Mouse (Mus musculus): Measurements from ENCODE around the gene Tpm4. TPM values are rescaled to one million over a fixed set of nuclear protein-coding genes. Genes with fewer than 3 reads are reported as not detected.

The Tpm4 gene
- polyA plus RNA-seq, 1 experiment from 2014 or later = 197 TPM

GRCm38 (mm10) chr8:72160707-72161697 is 26.2 kb downstream of the Tpm4 start, which contains the start of gene Rab8a:
TSS of gene Rab8a (plus strand) at chr8:72161200.
- no peaks in the 10 kb centered on the region for H3K9me3 ChIP-seq (ENCODE audit: control insufficient read depth, low read length)
- ATAC-seq (ENCODE audit: low FRiP score, low TSS enrichment) (peak; percentile 99), DNase-seq (peak; percentile 99)
- H3K36me3 ChIP-seq (ENCODE audit: control insufficient read depth, insufficient read depth, low read length) = peaks cover 8% of the 10 kb centered on the region
- under 1% methylated on average over 82 of the region's 82 CpGs for WGBS
- peaks cover 16% of the 10 kb centered on the region for H3K4me1 ChIP-seq (ENCODE audit: control insufficient read depth, insufficient read depth, low read length)
- H3K4me2 ChIP-seq (ENCODE audit: low read length) = peak within 1 kb of the TSS; percentile 89
- H3K27ac ChIP-seq (replicated peaks; ENCODE audit: low read depth, low read length) = peak within 1 kb of the TSS; percentile 79
- peak within 1 kb of the TSS; percentile 68 for H3K4me3 ChIP-seq (replicated peaks; ENCODE audit: low read depth, low read length)
- no peaks in the 10 kb centered on the region for H3K27me3 ChIP-seq (ENCODE audit: control insufficient read depth, insufficient read depth, low read length)
- peak within 1 kb of the TSS; percentile 79 for H3K9ac ChIP-seq (replicated peaks; ENCODE audit: low read length)

- Histone ChIP-seq H3K9ac (replicated peaks; ENCODE audit: low read length) (no peak overlapping the region), H3K36me3 (ENCODE audit: control insufficient read depth, insufficient read depth, low read length) (peaks cover 8% of the 10 kb centered on the region), H3K4me1 (ENCODE audit: control insufficient read depth, insufficient read depth, low read length) (peaks cover 16% of the 10 kb centered on the region), H3K4me3 (replicated peaks; ENCODE audit: low read depth, low read length) (peak overlapping the region; percentile 68; the same call in 1 of the 2 replicates), H3K27me3 (ENCODE audit: control insufficient read depth, insufficient read depth, low read length) (no peaks in the 10 kb centered on the region), H3K9me3 (ENCODE audit: control insufficient read depth, low read length) (no peaks in the 10 kb centered on the region), H3K4me2 (ENCODE audit: low read length) (peak overlapping the region; percentile 89; the same call in 1 of the 2 replicates), H3K27ac (replicated peaks; ENCODE audit: low read depth, low read length) (no peak overlapping the region)
- DNase-seq (no peak), ATAC-seq (ENCODE audit: low FRiP score, low TSS enrichment) (no peak)
Measured at GRCm38 (mm10) chr8:72162821-72163220, 28.0 kb downstream of the Tpm4 start.

- H3K9ac ChIP-seq (replicated peaks; ENCODE audit: low read length) = no peak overlapping the region
- no peak overlapping the region for H3K4me3 ChIP-seq (replicated peaks; ENCODE audit: low read depth, low read length)
- no peak overlapping the region for H3K27ac ChIP-seq (replicated peaks; ENCODE audit: low read depth, low read length)
- H3K36me3 ChIP-seq (ENCODE audit: control insufficient read depth, insufficient read depth, low read length) = peaks cover 68% of the 10 kb centered on the region
- H3K4me2 ChIP-seq (ENCODE audit: low read length) = no peak overlapping the region
- no peak for ATAC-seq (ENCODE audit: low FRiP score, low TSS enrichment)
- no peaks in the 10 kb centered on the region for H3K4me1 ChIP-seq (ENCODE audit: control insufficient read depth, insufficient read depth, low read length)
- H3K9me3 ChIP-seq (ENCODE audit: control insufficient read depth, low read length) = no peaks in the 10 kb centered on the region
- WGBS = 95% methylated on average over 3 of the region's 3 CpGs
- no peak for DNase-seq
- H3K27me3 ChIP-seq (ENCODE audit: control insufficient read depth, insufficient read depth, low read length) = no peaks in the 10 kb centered on the region
Measured at GRCm38 (mm10) chr8:72169098-72169668, 34.4 kb downstream of the Tpm4 start.

GRCm38 (mm10) chr8:72169681-72170249 is 35.0 kb downstream of the Tpm4 start:
- peaks cover 68% of the 10 kb centered on the region for H3K36me3 ChIP-seq (ENCODE audit: control insufficient read depth, insufficient read depth, low read length)

GRCm38 (mm10) chr8:72177346-72177925 is 42.7 kb downstream of the Tpm4 start:
- H3K4me1 ChIP-seq (ENCODE audit: control insufficient read depth, insufficient read depth, low read length) = no peaks in the 10 kb centered on the region
- no peaks in the 10 kb centered on the region for H3K9me3 ChIP-seq (ENCODE audit: control insufficient read depth, low read length)
- no peak overlapping the region for H3K4me2 ChIP-seq (ENCODE audit: low read length)
- WGBS = 59% methylated on average over 5 of the region's 5 CpGs
- DNase-seq = peak; percentile 80
- peak; percentile 68 for ATAC-seq (ENCODE audit: low FRiP score, low TSS enrichment)
- no peak overlapping the region for H3K27ac ChIP-seq (replicated peaks; ENCODE audit: low read depth, low read length)
- no peak overlapping the region for H3K9ac ChIP-seq (replicated peaks; ENCODE audit: low read length)
- no peak overlapping the region for H3K4me3 ChIP-seq (replicated peaks; ENCODE audit: low read depth, low read length)
- peaks cover 98% of the 10 kb centered on the region for H3K36me3 ChIP-seq (ENCODE audit: control insufficient read depth, insufficient read depth, low read length)
- H3K27me3 ChIP-seq (ENCODE audit: control insufficient read depth, insufficient read depth, low read length) = no peaks in the 10 kb centered on the region

More at GRCm38 (mm10) chr8:72169681-72170249, 35.0 kb downstream of the Tpm4 start:
- no peak overlapping the region for H3K4me2 ChIP-seq (ENCODE audit: low read length)
- 87% methylated on average over 3 of the region's 3 CpGs for WGBS
- no peak for ATAC-seq (ENCODE audit: low FRiP score, low TSS enrichment)
- no peak overlapping the region for H3K9ac ChIP-seq (replicated peaks; ENCODE audit: low read length)
- no peak overlapping the region for H3K4me3 ChIP-seq (replicated peaks; ENCODE audit: low read depth, low read length)
- no peaks in the 10 kb centered on the region for H3K9me3 ChIP-seq (ENCODE audit: control insufficient read depth, low read length)
- no peaks in the 10 kb centered on the region for H3K27me3 ChIP-seq (ENCODE audit: control insufficient read depth, insufficient read depth, low read length)
- H3K27ac ChIP-seq (replicated peaks; ENCODE audit: low read depth, low read length) = no peak overlapping the region
- H3K4me1 ChIP-seq (ENCODE audit: control insufficient read depth, insufficient read depth, low read length) = no peaks in the 10 kb centered on the region
- no peak for DNase-seq

GRCm38 (mm10) chr8:72183554-72184202 is 48.9 kb downstream of the Tpm4 start:
- H3K27ac ChIP-seq (replicated peaks; ENCODE audit: low read depth, low read length) = no peak overlapping the region
- H3K36me3 ChIP-seq (ENCODE audit: control insufficient read depth, insufficient read depth, low read length) = peaks cover 36% of the 10 kb centered on the region
- no peaks in the 10 kb centered on the region for H3K9me3 ChIP-seq (ENCODE audit: control insufficient read depth, low read length)
- no peaks in the 10 kb centered on the region for H3K4me1 ChIP-seq (ENCODE audit: control insufficient read depth, insufficient read depth, low read length)
- WGBS = 82% methylated on average over 2 of the region's 2 CpGs
- H3K4me3 ChIP-seq (replicated peaks; ENCODE audit: low read depth, low read length) = no peak overlapping the region
- ATAC-seq (ENCODE audit: low FRiP score, low TSS enrichment) (no peak), DNase-seq (peak; percentile 16)
- no peak overlapping the region for H3K4me2 ChIP-seq (ENCODE audit: low read length)
- no peaks in the 10 kb centered on the region for H3K27me3 ChIP-seq (ENCODE audit: control insufficient read depth, insufficient read depth, low read length)
- no peak overlapping the region for H3K9ac ChIP-seq (replicated peaks; ENCODE audit: low read length)

- Histone ChIP-seq H3K4me1 (ENCODE audit: control insufficient read depth, insufficient read depth, low read length) (no peaks in the 10 kb centered on the region), H3K9me3 (ENCODE audit: control insufficient read depth, low read length) (no peaks in the 10 kb centered on the region), H3K4me2 (ENCODE audit: low read length) (no peak overlapping the region), H3K4me3 (replicated peaks; ENCODE audit: low read depth, low read length) (no peak overlapping the region), H3K27ac (replicated peaks; ENCODE audit: low read depth, low read length) (no peak overlapping the region), H3K9ac (replicated peaks; ENCODE audit: low read length) (no peak overlapping the region), H3K27me3 (ENCODE audit: control insufficient read depth, insufficient read depth, low read length) (no peaks in the 10 kb centered on the region), H3K36me3 (ENCODE audit: control insufficient read depth, insufficient read depth, low read length) (no peaks in the 10 kb centered on the region)
- no peak for ATAC-seq (ENCODE audit: low FRiP score, low TSS enrichment)
- no peak for DNase-seq
- WGBS = 79% methylated on average over 2 of the region's 2 CpGs
Measured at GRCm38 (mm10) chr8:72187793-72188331, 53.1 kb downstream of the Tpm4 start.

Measured in midbrain, embryonic 14.5 days (tissue).